Mouse (Mus musculus) adipose tissue, adult 10 weeks (tissue): ENCODE measurements around the gene Med21. TPM values are rescaled to one million over a fixed set of nuclear protein-coding genes. Genes with fewer than 3 reads are reported as not detected.

Source experiments
- polyA plus RNA-seq: library from polyadenylated mRNA; stranded (reverse); fragments of 350-450 nt; fragmentation: Illumina TruSeq; extraction: RNeasy Lipid Tissue Mini Kit (QIAGEN cat#74804); gene quantifications from one replicate; pipeline ENCODE4 v1.2.3, GENCODE M21; 2014; ENCODE audit warnings: low read depth, low replicate concordance

Med21 gene
- polyA plus RNA-seq = 53.3 TPM

GRCm38 (mm10) chr6:146642276-146643183, at the start of gene Med21, which contains the start of gene Tm7sf3:
Med21 (plus strand) TSS chr6:146642547.
Tm7sf3 (minus strand) TSS chr6:146642824.

Other genes with a start within 250 kb of the Med21 start
- gene Itpr2, start 140.3 kb upstream of the Med21 start, polyA plus RNA-seq = 13.0 TPM
- gene Fgfr1op2, start 65.3 kb upstream of the Med21 start, polyA plus RNA-seq = 94.1 TPM
- 45.3 TPM for gene Ints13, start 64.7 kb upstream of the Med21 start, polyA plus RNA-seq
- gene Tm7sf3, start 277 bp downstream of the Med21 start, polyA plus RNA-seq = 57.4 TPM
- 10.4 TPM for gene Stk38l, start 82.4 kb downstream of the Med21 start, polyA plus RNA-seq
- gene Arntl2, start 153.5 kb downstream of the Med21 start, polyA plus RNA-seq = 2.4 TPM
- gene Smco2, start 207.6 kb downstream of the Med21 start, polyA plus RNA-seq = 3.1 TPM
- gene Ppfibp1, start 245.9 kb downstream of the Med21 start, polyA plus RNA-seq = 53.9 TPM